Mouse (Mus musculus) liver, embryonic 12.5 days (tissue): ENCODE measurements around the gene Gm42791. TPM values are rescaled to one million over a fixed set of nuclear protein-coding genes. Genes with fewer than 3 reads are reported as not detected.

Source experiments
- ATAC-seq: fragments of 200-750 bp; cut with Nextera tagmentation; 2 replicates; pipeline ENCODE4 v1.8.0; 2017; ENCODE audit warnings: moderate number of reproducible peaks, mild to moderate bottlenecking, moderate library complexity
- H3K27ac ChIP-seq: fragments of 300-500 bp; sonication (generic); 2 replicates; pipeline ENCODE4 v1.5.1; 2016; ENCODE audit warnings: mild to moderate bottlenecking
- H3K27me3 ChIP-seq: fragments of 300-500 bp; sonication (generic); replicated peaks from 2 replicates; pipeline ENCODE4 v1.6.1; 2016; ENCODE audit warnings: mild to moderate bottlenecking, moderate library complexity
- H3K36me3 ChIP-seq: fragments of 300-500 bp; sonication (generic); 2 replicates; pipeline ENCODE4 v1.6.1; 2016; ENCODE audit warnings: mild to moderate bottlenecking, moderate library complexity
- H3K4me1 ChIP-seq: fragments of 300-500 bp; sonication (generic); 2 replicates; pipeline ENCODE4 v1.6.1; 2016
- H3K4me2 ChIP-seq: fragments of 300-500 bp; sonication (generic); 2 replicates; pipeline ENCODE4 v1.6.1; 2016; ENCODE audit warnings: mild to moderate bottlenecking, moderate library complexity
- H3K4me3 ChIP-seq: fragments of 300-500 bp; sonication (generic); 2 replicates; pipeline ENCODE4 v1.5.1; 2016; ENCODE audit warnings: mild to moderate bottlenecking, moderate library complexity
- H3K9ac ChIP-seq: fragments of 300-500 bp; sonication (generic); 2 replicates; pipeline ENCODE4 v1.6.1; 2016; ENCODE audit warnings: mild to moderate bottlenecking, moderate library complexity
- H3K9me3 ChIP-seq: fragments of 300-500 bp; sonication (generic); replicated peaks from 2 replicates; pipeline ENCODE4 v1.6.1; 2016; ENCODE audit warnings: mild to moderate bottlenecking, moderate library complexity
- WGBS: fragments of 180-500 bp; shearing (Covaris S2); methylation state at CpG from one replicate; pipeline ENCODE4 v1.1.7; 2016; ENCODE audit not compliant: insufficient replicate concordance; 5-methylcytosine and 5-hydroxymethylcytosine counted together
- polyA plus RNA-seq: library from polyadenylated mRNA; unstranded; fragments of >200 nt; fragmentation: Nextera tagmentation; extraction: Ambion mirVana; gene quantifications from 2 replicates; pipeline ENCODE4 v1.2.1, GENCODE M21; 2016

Gene Gm42791
- polyA plus RNA-seq, 1 experiment from 2014 or later = 1.7 TPM

GRCm38 (mm10) chr5:149020681-149021062, 25.7 kb upstream of the Gm42791 start:
- Histone ChIP-seq H3K9ac (no peak overlapping the region), H3K4me2 (peak overlapping the region; percentile 10), H3K27me3 (no peaks in the 10 kb centered on the region; the same call in 1 of the 2 replicates), H3K4me3 (no peak overlapping the region), H3K27ac (no peak overlapping the region), H3K36me3 (no peaks in the 10 kb centered on the region), H3K4me1 (peaks cover 11% of the 10 kb centered on the region), H3K9me3 (no peaks in the 10 kb centered on the region)
- ATAC-seq = no peak
- WGBS = 48% methylated on average over 16 of the region's 16 CpGs

DNA sequence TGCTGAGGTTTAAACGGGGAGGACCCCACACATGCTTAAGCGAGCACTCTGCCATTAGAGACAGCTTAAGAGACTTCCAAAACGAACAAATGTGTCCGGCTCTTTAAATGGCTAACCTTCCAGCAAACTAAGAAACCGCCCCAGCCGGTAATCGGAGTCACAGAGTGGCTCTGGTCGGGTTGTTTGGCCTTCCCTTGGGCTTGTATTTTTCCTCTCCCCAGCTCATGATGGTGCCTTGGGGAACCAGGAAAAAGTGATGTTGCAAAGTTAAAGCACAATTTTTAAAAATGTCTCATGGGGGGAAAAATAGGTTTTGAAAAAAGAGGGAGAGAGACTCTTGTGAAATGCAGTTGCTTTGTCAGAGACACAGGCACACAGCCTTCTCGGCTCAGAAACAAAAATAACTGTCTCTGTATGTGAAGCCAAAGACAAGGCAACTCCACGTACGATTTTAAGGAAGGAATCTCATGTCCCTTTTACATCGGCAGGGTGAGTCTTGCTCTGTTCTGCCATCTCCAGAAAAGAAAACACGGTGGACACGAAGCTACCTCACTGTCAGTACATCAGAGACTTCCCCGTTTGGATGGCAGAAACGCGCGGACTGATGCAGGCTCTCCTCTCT, 25.2 kb upstream of the Gm42791 start:
- 45% methylated on average over 18 of the region's 18 CpGs for WGBS
- Histone ChIP-seq H3K36me3 (no peaks in the 10 kb centered on the region), H3K4me2 (peak overlapping the region; percentile 10), H3K9ac (no peak overlapping the region), H3K27me3 (no peaks in the 10 kb centered on the region; the same call in 1 of the 2 replicates), H3K4me3 (no peak overlapping the region), H3K4me1 (peaks cover 16% of the 10 kb centered on the region), H3K27ac (no peak overlapping the region), H3K9me3 (no peaks in the 10 kb centered on the region)
- ATAC-seq = no peak

DNA sequence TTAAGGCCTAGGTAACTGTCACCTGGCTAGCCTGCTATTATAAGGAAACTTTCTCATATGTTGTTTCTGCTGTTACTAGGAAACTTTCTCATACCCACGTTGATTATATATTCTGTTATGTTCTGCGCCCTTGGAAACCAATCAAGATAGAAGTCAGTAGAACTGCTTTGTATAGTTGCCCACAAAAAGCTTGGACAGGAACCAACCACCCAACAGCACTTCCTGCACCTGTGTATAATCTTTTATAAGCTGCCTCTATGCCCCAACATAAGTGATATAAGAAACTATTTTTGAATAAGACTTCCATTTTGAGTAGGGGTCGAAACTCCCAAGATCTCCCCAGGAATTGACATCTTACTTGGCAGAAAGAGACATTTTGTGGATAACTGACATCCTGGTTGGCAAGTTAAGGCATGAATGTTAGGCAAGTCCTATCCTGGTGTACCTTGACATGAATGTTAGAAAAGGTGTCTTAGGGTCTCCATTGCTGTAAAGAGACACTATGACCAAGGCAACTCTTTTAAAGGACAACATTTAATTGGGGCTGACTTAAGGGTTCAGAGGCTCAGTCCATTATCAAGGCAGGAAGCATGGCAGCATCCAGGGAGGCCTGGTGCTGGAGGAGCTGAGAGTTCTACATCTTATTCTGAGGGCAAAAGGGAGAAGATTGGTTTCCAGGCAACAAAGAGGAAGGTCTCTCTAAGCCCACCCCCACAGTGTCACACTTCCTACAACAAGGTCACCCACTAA, 22.9 kb upstream of the Gm42791 start:
- no peak overlapping the region for H3K4me2 ChIP-seq
- no peaks in the 10 kb centered on the region for H3K9me3 ChIP-seq
- H3K4me3 ChIP-seq = no peak overlapping the region
- H3K9ac ChIP-seq = no peak overlapping the region
- WGBS = 59% methylated on average over 3 of the region's 3 CpGs
- no peak for ATAC-seq
- H3K27ac ChIP-seq = no peak overlapping the region
- H3K4me1 ChIP-seq = peaks cover 25% of the 10 kb centered on the region
- no peaks in the 10 kb centered on the region for H3K36me3 ChIP-seq
- H3K27me3 ChIP-seq = peaks cover 10% of the 10 kb centered on the region; the same call in 1 of the 2 replicates

GRCm38 (mm10) chr5:149017181-149017580, 22.2 kb upstream of the Gm42791 start:
- Histone ChIP-seq H3K4me2 (no peak overlapping the region), H3K9me3 (no peaks in the 10 kb centered on the region), H3K4me3 (no peak overlapping the region), H3K27ac (no peak overlapping the region), H3K36me3 (no peaks in the 10 kb centered on the region), H3K4me1 (peaks cover 25% of the 10 kb centered on the region), H3K9ac (no peak overlapping the region), H3K27me3 (peaks cover 10% of the 10 kb centered on the region; the same call in 1 of the 2 replicates)
- WGBS = 87% methylated on average over 3 of the region's 3 CpGs
- no peak for ATAC-seq

GRCm38 (mm10) chr5:149016261-149016660, 21.3 kb upstream of the Gm42791 start:
- WGBS = 74% methylated on average over 5 of the region's 5 CpGs
- H3K4me2 ChIP-seq = peak overlapping the region; percentile 94
- H3K4me1 ChIP-seq = peaks cover 25% of the 10 kb centered on the region
- H3K9me3 ChIP-seq = no peaks in the 10 kb centered on the region
- peaks cover 10% of the 10 kb centered on the region; the same call in 1 of the 2 replicates for H3K27me3 ChIP-seq
- no peak for ATAC-seq
- H3K27ac ChIP-seq = no peak overlapping the region
- H3K9ac ChIP-seq = no peak overlapping the region
- H3K36me3 ChIP-seq = no peaks in the 10 kb centered on the region
- H3K4me3 ChIP-seq = no peak overlapping the region

GRCm38 (mm10) chr5:149015335-149016201, 20.6 kb upstream of the Gm42791 start:
- peaks cover 10% of the 10 kb centered on the region; the same call in 1 of the 2 replicates for H3K27me3 ChIP-seq
- peak overlapping the region; percentile 59 for H3K4me3 ChIP-seq
- no peaks in the 10 kb centered on the region for H3K36me3 ChIP-seq
- H3K27ac ChIP-seq = no peak overlapping the region
- no peaks in the 10 kb centered on the region for H3K9me3 ChIP-seq
- H3K4me1 ChIP-seq = peaks cover 22% of the 10 kb centered on the region
- peak overlapping the region; percentile 74 for H3K9ac ChIP-seq
- WGBS = 2% methylated on average over 35 of the region's 37 CpGs
- ATAC-seq = peak; percentile 73
- peak overlapping the region; percentile 94 for H3K4me2 ChIP-seq

DNA sequence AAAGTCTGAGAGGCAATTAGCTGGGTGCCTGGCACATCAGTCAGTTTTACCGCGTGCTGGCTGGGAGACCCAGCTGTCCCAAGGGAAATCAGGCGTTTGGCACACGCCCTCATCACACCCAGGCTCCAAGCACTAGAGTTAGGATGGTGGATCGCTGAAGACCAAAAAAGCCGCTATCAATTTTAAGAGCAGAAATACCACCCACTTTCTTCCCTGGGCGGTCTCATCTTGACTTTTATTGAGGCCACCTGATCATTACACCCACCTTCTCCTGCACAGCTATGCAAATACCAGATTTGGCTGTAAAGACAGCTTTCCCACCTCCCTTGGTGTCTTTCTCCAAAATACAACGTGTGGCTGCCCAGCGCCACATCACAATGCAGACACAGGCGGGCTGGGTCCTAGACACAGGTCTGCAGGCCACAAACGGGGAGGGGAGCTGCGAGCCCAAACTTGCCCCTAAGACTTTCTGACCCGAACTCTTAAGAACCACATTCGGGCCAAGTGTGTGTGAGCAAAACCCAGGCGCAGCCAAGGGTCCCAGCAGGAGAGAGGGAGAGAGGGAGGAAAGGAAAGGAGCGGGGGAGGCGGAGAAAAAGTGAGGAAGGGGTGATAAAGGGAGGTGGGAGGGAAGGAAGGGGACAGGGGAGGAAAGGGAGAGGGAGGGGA, 19.8 kb upstream of the Gm42791 start:
- no peaks in the 10 kb centered on the region for H3K9me3 ChIP-seq
- WGBS = 38% methylated on average over 17 of the region's 17 CpGs
- H3K36me3 ChIP-seq = no peaks in the 10 kb centered on the region
- peak overlapping the region; percentile 94 for H3K4me2 ChIP-seq
- H3K4me1 ChIP-seq = peaks cover 22% of the 10 kb centered on the region
- H3K27me3 ChIP-seq = 0 out of 2 replicates have a peak, but pooled peaks cover 10% of the 10 kb centered on the region
- no peak for ATAC-seq
- H3K27ac ChIP-seq = no peak overlapping the region
- H3K4me3 ChIP-seq = peak overlapping the region; percentile 59
- peak overlapping the region; percentile 74 for H3K9ac ChIP-seq

DNA sequence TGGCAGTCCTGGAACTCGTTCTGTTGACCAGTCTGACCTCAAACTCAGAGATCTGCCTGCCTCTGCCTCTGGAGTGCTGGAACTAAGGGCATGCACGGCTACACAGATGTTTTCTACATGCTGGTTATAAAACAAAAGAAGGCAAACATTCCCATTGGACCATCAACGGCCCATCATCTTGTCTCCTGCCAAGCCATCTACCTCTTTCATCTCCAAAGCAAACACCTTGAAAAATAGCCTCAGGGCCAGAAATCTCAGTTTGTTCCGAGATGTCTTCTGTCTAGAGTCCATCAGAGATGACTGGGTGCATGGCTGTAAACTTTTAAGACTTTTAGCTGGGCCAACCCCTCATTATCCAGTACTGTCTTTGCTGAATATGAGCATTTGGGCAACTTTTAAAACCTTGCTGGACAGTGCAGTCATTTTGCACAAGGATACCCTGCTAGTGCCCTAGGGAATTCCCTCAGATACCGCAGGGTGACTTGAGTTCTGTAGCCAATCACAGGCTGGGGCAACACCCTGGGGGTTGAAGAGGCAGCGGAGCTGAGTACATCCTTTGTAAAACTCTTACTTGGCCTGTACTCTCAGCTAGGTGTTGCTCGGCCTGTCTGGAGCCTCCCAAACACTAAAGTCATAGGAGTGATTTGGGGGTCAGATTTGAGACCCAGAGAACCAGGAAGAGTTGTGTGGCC, 19.0 kb upstream of the Gm42791 start:
- Histone ChIP-seq H3K36me3 (no peaks in the 10 kb centered on the region), H3K4me1 (peaks cover 22% of the 10 kb centered on the region), H3K4me3 (no peak overlapping the region), H3K27ac (no peak overlapping the region), H3K4me2 (no peak overlapping the region), H3K9me3 (no peaks in the 10 kb centered on the region), H3K27me3 (0 out of 2 replicates have a peak, but pooled peaks cover 10% of the 10 kb centered on the region), H3K9ac (no peak overlapping the region)
- no peak for ATAC-seq
- WGBS = 73% methylated on average over 7 of the region's 7 CpGs

GRCm38 (mm10) chr5:149009111-149009510, 14.2 kb upstream of the Gm42791 start:
- H3K4me1 ChIP-seq = peaks cover 20% of the 10 kb centered on the region
- H3K4me3 ChIP-seq = no peak overlapping the region
- no peaks in the 10 kb centered on the region for H3K36me3 ChIP-seq
- 79% methylated on average over 3 of the region's 3 CpGs for WGBS
- H3K27ac ChIP-seq = no peak overlapping the region
- no peak overlapping the region for H3K4me2 ChIP-seq
- no peak for ATAC-seq
- no peaks in the 10 kb centered on the region for H3K9me3 ChIP-seq
- 0 out of 2 replicates have a peak, but pooled peaks cover 3% of the 10 kb centered on the region for H3K27me3 ChIP-seq
- H3K9ac ChIP-seq = no peak overlapping the region

DNA sequence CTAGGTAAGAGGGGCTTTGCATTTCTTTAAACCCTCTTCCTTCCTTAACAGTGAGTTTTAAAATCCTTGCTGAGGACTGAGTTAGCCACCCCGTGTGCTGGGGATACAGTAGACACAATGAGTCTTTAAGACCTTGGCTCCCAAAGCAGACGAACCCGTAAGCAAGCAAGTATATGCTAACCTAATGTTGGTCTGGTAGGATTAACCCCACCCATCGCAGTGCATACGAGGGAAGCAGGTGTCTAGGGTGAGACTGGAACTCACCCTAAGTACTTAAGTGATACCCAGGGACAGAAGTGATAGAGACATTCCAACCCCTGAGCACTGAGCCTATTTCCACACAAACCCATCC, 12.3 kb upstream of the Gm42791 start:
- Histone ChIP-seq H3K4me1 (peaks cover 30% of the 10 kb centered on the region), H3K4me2 (peak overlapping the region; percentile 55), H3K4me3 (no peak overlapping the region), H3K27me3 (no peaks in the 10 kb centered on the region), H3K9me3 (no peaks in the 10 kb centered on the region), H3K36me3 (no peaks in the 10 kb centered on the region), H3K9ac (no peak overlapping the region), H3K27ac (no peak overlapping the region)
- ATAC-seq = no peak
- WGBS = 55% methylated on average over 5 of the region's 5 CpGs
